Mouse (Mus musculus): ENCODE results near the gene Gm20388. TPM values are rescaled to one million over a fixed set of nuclear protein-coding genes. Genes with fewer than 3 reads are reported as not detected.
A peak's percentile ranks its signal among the peaks of the same experiment; 100 is the strongest.
"Not testable (repeated sequence)": the region's sequence is repeated elsewhere in the genome, so short reads cannot be mapped to it uniquely, and the experiment has no call there.

Gm20388 gene
- polyA plus RNA-seq, 1 experiment from 2014 or later, result not detected

- ATAC-seq (ENCODE audit: low read depth) (no peak), DNase-seq (no peak)
- Histone ChIP-seq H3K9ac (no peak overlapping the region), H3K36me3 (peaks cover 8% of the 10 kb centered on the region; the same call in 1 of the 2 replicates), H3K4me3 (replicated peaks) (no peak overlapping the region), H3K9me3 (replicated peaks) (peaks cover 59% of the 10 kb centered on the region), H3K27me3 (no peaks in the 10 kb centered on the region), H3K27ac (no peak overlapping the region), H3K4me2 (no peak overlapping the region), H3K4me1 (replicated peaks) (peaks cover 1% of the 10 kb centered on the region; the same call in 1 of the 2 replicates)
- 86% methylated on average over 24 of the region's 24 CpGs for WGBS (ENCODE audit: insufficient replicate concordance)
Measured at GRCm38 (mm10) chr8:123427639-123428275, 3517.1 kb downstream of the Gm20388 start.

- ATAC-seq (ENCODE audit: low read depth) (no peak), DNase-seq (no peak)
- H3K9ac ChIP-seq, result no peak overlapping the region
- H3K36me3 ChIP-seq, result peaks cover 8% of the 10 kb centered on the region; the same call in 1 of the 2 replicates
- no peak overlapping the region for H3K4me3 ChIP-seq (replicated peaks)
- H3K9me3 ChIP-seq (replicated peaks), result peaks cover 65% of the 10 kb centered on the region
- 91% methylated on average over 29 of the region's 29 CpGs for WGBS (ENCODE audit: insufficient replicate concordance)
- H3K27me3 ChIP-seq, result no peaks in the 10 kb centered on the region
- H3K4me1 ChIP-seq (replicated peaks), result no peaks in the 10 kb centered on the region
- H3K4me2 ChIP-seq, result no peak overlapping the region
- H3K27ac ChIP-seq, result no peak overlapping the region
Measured at GRCm38 (mm10) chr8:123428343-123428893, 3517.8 kb downstream of the Gm20388 start.

- 84% methylated on average over 23 of the region's 23 CpGs for WGBS (ENCODE audit: insufficient replicate concordance)
- peaks cover 8% of the 10 kb centered on the region; the same call in 1 of the 2 replicates for H3K36me3 ChIP-seq
- H3K9ac ChIP-seq, result no peak overlapping the region
- peaks cover 68% of the 10 kb centered on the region for H3K9me3 ChIP-seq (replicated peaks)
- no peak overlapping the region for H3K4me2 ChIP-seq
- no peaks in the 10 kb centered on the region for H3K4me1 ChIP-seq (replicated peaks)
- no peaks in the 10 kb centered on the region for H3K27me3 ChIP-seq
- H3K4me3 ChIP-seq (replicated peaks), result no peak overlapping the region
- no peak for DNase-seq
- no peak for ATAC-seq (ENCODE audit: low read depth)
- H3K27ac ChIP-seq, result no peak overlapping the region
Measured at GRCm38 (mm10) chr8:123428939-123429721, 3518.5 kb downstream of the Gm20388 start.

- not testable (repeated sequence) for H3K4me2 ChIP-seq; H3K27ac ChIP-seq; H3K36me3 ChIP-seq; ATAC-seq (ENCODE audit: low read depth); H3K4me3 ChIP-seq (replicated peaks); H3K9ac ChIP-seq; DNase-seq; H3K4me1 ChIP-seq (replicated peaks); H3K27me3 ChIP-seq
- H3K9me3 ChIP-seq (replicated peaks), result peaks cover 68% of the 10 kb centered on the region
- 86% methylated on average over 15 of the region's 15 CpGs for WGBS (ENCODE audit: insufficient replicate concordance)
Measured at GRCm38 (mm10) chr8:123429722-123430013, 3519.0 kb downstream of the Gm20388 start.

GRCm38 (mm10) chr8:123430936-123431335 lies 3520.3 kb downstream of the Gm20388 start:
- 72% methylated on average over 8 of the region's 8 CpGs for WGBS (ENCODE audit: insufficient replicate concordance)
- not testable (repeated sequence) for H3K27me3 ChIP-seq; ATAC-seq (ENCODE audit: low read depth); H3K4me2 ChIP-seq; H3K36me3 ChIP-seq; H3K9ac ChIP-seq; H3K27ac ChIP-seq; DNase-seq; H3K4me3 ChIP-seq (replicated peaks); H3K4me1 ChIP-seq (replicated peaks)
- peaks cover 68% of the 10 kb centered on the region for H3K9me3 ChIP-seq (replicated peaks)

GRCm38 (mm10) chr8:123431616-123432365 lies 3521.2 kb downstream of the Gm20388 start:
- Histone ChIP-seq H3K9me3 (replicated peaks) (peaks cover 62% of the 10 kb centered on the region), H3K9ac (no peak overlapping the region)
- WGBS (ENCODE audit: insufficient replicate concordance), result 85% methylated on average over 25 of the region's 25 CpGs

GRCm38 (mm10) chr8:123432381-123432780 lies 3521.7 kb downstream of the Gm20388 start:
- DNase-seq, result no peak
- Histone ChIP-seq H3K9ac (no peak overlapping the region), H3K4me1 (replicated peaks) (no peaks in the 10 kb centered on the region), H3K27ac (no peak overlapping the region), H3K4me2 (no peak overlapping the region), H3K27me3 (no peaks in the 10 kb centered on the region), H3K4me3 (replicated peaks) (no peak overlapping the region), H3K9me3 (replicated peaks) (peaks cover 56% of the 10 kb centered on the region), H3K36me3 (peaks cover 8% of the 10 kb centered on the region; the same call in 1 of the 2 replicates)
- WGBS (ENCODE audit: insufficient replicate concordance), result 86% methylated on average over 16 of the region's 16 CpGs
- no peak for ATAC-seq (ENCODE audit: low read depth)

More at GRCm38 (mm10) chr8:123431616-123432365, 3521.2 kb downstream of the Gm20388 start:
- no peaks in the 10 kb centered on the region for H3K27me3 ChIP-seq
- no peak overlapping the region for H3K4me2 ChIP-seq
- H3K36me3 ChIP-seq, result peaks cover 8% of the 10 kb centered on the region; the same call in 1 of the 2 replicates
- H3K4me1 ChIP-seq (replicated peaks), result no peaks in the 10 kb centered on the region
- H3K4me3 ChIP-seq (replicated peaks), result no peak overlapping the region
- no peak overlapping the region for H3K27ac ChIP-seq
- DNase-seq, result no peak
- ATAC-seq (ENCODE audit: low read depth), result no peak

- not testable (repeated sequence) for H3K36me3 ChIP-seq; H3K9ac ChIP-seq; ATAC-seq (ENCODE audit: low read depth); H3K4me2 ChIP-seq; H3K27ac ChIP-seq; H3K4me1 ChIP-seq (replicated peaks); DNase-seq; H3K27me3 ChIP-seq; H3K4me3 ChIP-seq (replicated peaks)
- H3K9me3 ChIP-seq (replicated peaks), result peaks cover 46% of the 10 kb centered on the region
- 92% methylated on average over 47 of the region's 47 CpGs for WGBS (ENCODE audit: insufficient replicate concordance)
Measured at GRCm38 (mm10) chr8:123433241-123433974, 3522.8 kb downstream of the Gm20388 start.

- Histone ChIP-seq H3K9ac (no peak overlapping the region), H3K36me3 (no peaks in the 10 kb centered on the region), H3K27ac (no peak overlapping the region), H3K27me3 (no peaks in the 10 kb centered on the region), H3K4me3 (replicated peaks) (no peak overlapping the region), H3K4me2 (no peak overlapping the region), H3K4me1 (replicated peaks) (peaks cover 15% of the 10 kb centered on the region), H3K9me3 (replicated peaks) (no peaks in the 10 kb centered on the region)
- ATAC-seq (ENCODE audit: low read depth) (no peak), DNase-seq (no peak)
- 42% methylated on average over 2 of the region's 2 CpGs for WGBS (ENCODE audit: insufficient replicate concordance)
Measured at GRCm38 (mm10) chr8:123441788-123442187, 3531.1 kb downstream of the Gm20388 start.

GRCm38 (mm10) chr8:123442351-123442750 lies 3531.7 kb downstream of the Gm20388 start:
- Histone ChIP-seq H3K27ac (no peak overlapping the region), H3K4me1 (replicated peaks) (peaks cover 15% of the 10 kb centered on the region), H3K9me3 (replicated peaks) (no peaks in the 10 kb centered on the region), H3K36me3 (no peaks in the 10 kb centered on the region), H3K27me3 (no peaks in the 10 kb centered on the region), H3K9ac (0 out of 2 replicates have a peak overlapping the region, but pooled peaks have one; percentile 82), H3K4me2 (peak overlapping the region; percentile 76), H3K4me3 (replicated peaks) (peak overlapping the region; percentile 73)
- DNase-seq, result no peak
- WGBS (ENCODE audit: insufficient replicate concordance), result 78% methylated on average over 5 of the region's 5 CpGs
- ATAC-seq (ENCODE audit: low read depth), result no peak

Data from liver, embryonic 13.5 days (tissue).